Mouse (Mus musculus) ES-E14 (cell line): Measurements from ENCODE around the gene Arhgap35. TPM values are rescaled to one million over a fixed set of nuclear protein-coding genes. Genes with fewer than 3 reads are reported as not detected.

Experiments used
- DNase-seq: peaks from one replicate; pipeline ENCODE4 v3.0.0-alpha.2; 2013; ENCODE audit warnings: low read depth, low spot score
- H3K27ac ChIP-seq: 2 replicates; pipeline ENCODE4 v1.5.1; 2012; ENCODE audit warnings: low read depth, mild to moderate bottlenecking, low read length, moderate library complexity, mixed read lengths; ENCODE audit not compliant: poor library complexity, insufficient read depth, severe bottlenecking
- H3K36me3 ChIP-seq: 2 replicates; pipeline ENCODE4 v1.6.1; 2012; ENCODE audit warnings: mild to moderate bottlenecking, low read length, moderate library complexity, mixed read lengths; ENCODE audit not compliant: control insufficient read depth, poor library complexity, insufficient read depth, severe bottlenecking
- H3K4me1 ChIP-seq, 2 experiments: fragments of 150-350 bp in 1 of 2; sonication (generic) in 1 of 2; 2 replicates each; pipeline ENCODE4 v1.6.1; 2012; ENCODE audit warnings: low read length in 2 of 2, mild to moderate bottlenecking in 1 of 2, mixed read lengths in 1 of 2; ENCODE audit not compliant: control insufficient read depth in 2 of 2, insufficient read depth in 2 of 2, poor library complexity in 1 of 2
- H3K4me3 ChIP-seq, 2 experiments: fragments of 150-350 bp in 1 of 2; sonication (generic) in 1 of 2; 2 replicates each; pipeline ENCODE4 v1.5.1; 2012; ENCODE audit warnings: low read length in 2 of 2, low read depth in 1 of 2, mild to moderate bottlenecking in 1 of 2, mixed read lengths in 1 of 2; ENCODE audit not compliant: insufficient read depth in 1 of 2, poor library complexity in 1 of 2, severe bottlenecking in 1 of 2
- H3K9ac ChIP-seq: 2 replicates; pipeline ENCODE4 v1.6.1; 2012; ENCODE audit warnings: low read depth, mild to moderate bottlenecking, low read length, mixed read lengths; ENCODE audit not compliant: poor library complexity, insufficient read depth, severe bottlenecking
- H3K9me3 ChIP-seq: fragments of 150-350 bp; sonication (generic); 2 replicates; pipeline ENCODE4 v1.6.1; 2012; ENCODE audit warnings: low read depth, mild to moderate bottlenecking, low read length; ENCODE audit not compliant: control insufficient read depth, insufficient read depth
- CHD2 ChIP-seq: IDR thresholded peaks from 2 replicates; pipeline ENCODE4 v1.6.1; 2014; ENCODE audit warnings: mild to moderate bottlenecking, low read depth, low read length, inconsistent platforms
- HCFC1 ChIP-seq: IDR thresholded peaks from 2 replicates; pipeline ENCODE4 v1.6.1; 2012; ENCODE audit warnings: low read length, inconsistent platforms, borderline replicate concordance; ENCODE audit not compliant: insufficient read depth
- MAFK ChIP-seq: IDR thresholded peaks from 2 replicates; pipeline ENCODE4 v1.6.1; 2014; ENCODE audit warnings: mild to moderate bottlenecking, low read depth, low read length, inconsistent platforms; ENCODE audit not compliant: insufficient read depth
- ZC3H11A ChIP-seq: IDR thresholded peaks from 2 replicates; pipeline ENCODE4 v1.6.1; 2012; ENCODE audit warnings: low read depth, mild to moderate bottlenecking, inconsistent platforms, low read length, borderline replicate concordance
- ZNF384 ChIP-seq: IDR thresholded peaks from 2 replicates; pipeline ENCODE4 v1.6.1; 2012; ENCODE audit warnings: low read depth, low read length, inconsistent platforms
- in situ Hi-C, 2 experiments: fragments of 600-800 bp; cut with MboI; formaldehyde crosslinking; loops; one replicate each; pipeline ENCODE4 v1.15.1; 2025; ENCODE audit warnings: low sequenced_read_pairs in 2 of 2, inconsistent platforms in 1 of 2; ENCODE audit not compliant: unreplicated experiment in 2 of 2
- total RNA-seq: library from RNA; depleted of rRNA; stranded (reverse); fragments of 300-350 nt; gene quantifications from 2 replicates; pipeline ENCODE4 v1.2.3, GENCODE M21; 2012

Gene Arhgap35
- total RNA-seq, 1 experiment = 46.6 TPM

DNA sequence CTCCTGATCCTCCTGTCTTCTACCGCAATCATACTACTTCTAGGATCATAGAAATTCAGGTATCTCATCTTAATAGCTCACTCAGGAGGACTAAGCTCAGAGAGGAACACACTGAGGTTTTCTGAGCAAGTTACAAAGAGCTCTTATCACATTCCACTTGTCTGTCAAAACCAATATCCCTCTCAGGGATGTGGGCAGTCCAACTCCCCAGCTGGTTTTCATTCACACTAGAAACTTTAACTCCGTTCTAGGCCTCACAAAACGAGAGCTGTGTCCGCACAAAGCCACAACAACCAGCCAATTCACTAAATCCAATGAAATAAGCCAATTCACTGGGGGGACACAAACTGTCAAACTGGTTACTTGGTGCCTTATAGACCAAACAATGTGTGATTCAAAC, 57.5 kb downstream of the Arhgap35 start:
- no peak for DNase-seq
- no peaks in the 10 kb centered on the region for H3K4me1 ChIP-seq
- peaks cover 14% of the 10 kb centered on the region for H3K36me3 ChIP-seq
- in situ Hi-C loops = no loop called here
- no peak for TF ChIP-seq ZNF384
- TF ChIP-seq CHD2 = no peak
- H3K9ac ChIP-seq = no peak overlapping the region
- H3K9me3 ChIP-seq = no peaks in the 10 kb centered on the region
- no peak overlapping the region for H3K27ac ChIP-seq
- no peak overlapping the region for H3K4me3 ChIP-seq

DNA sequence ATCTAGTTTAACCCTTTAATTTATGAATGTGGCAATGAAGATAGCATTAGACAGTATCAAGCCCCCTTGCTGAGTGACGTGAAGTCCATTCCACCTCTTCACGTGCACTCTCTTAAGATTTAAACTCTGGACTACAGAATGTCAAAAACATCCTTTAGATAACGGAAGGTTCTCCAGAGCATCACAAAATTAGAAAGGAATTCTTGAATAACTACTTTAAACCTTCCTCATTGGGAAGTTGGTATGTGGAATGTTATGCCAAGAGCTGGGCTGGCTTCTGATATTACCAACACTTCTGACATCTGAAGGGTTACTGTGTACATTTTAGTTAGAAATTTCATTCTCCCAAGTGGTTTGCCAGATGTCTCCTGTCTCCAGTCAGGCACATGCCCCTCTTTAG, 60.6 kb downstream of the Arhgap35 start:
- Histone ChIP-seq H3K9me3 (no peaks in the 10 kb centered on the region), H3K4me1 (no peaks in the 10 kb centered on the region), H3K36me3 (peaks cover 4% of the 10 kb centered on the region; the same call in 1 of the 2 replicates), H3K4me3 (no peak overlapping the region), H3K9ac (no peak overlapping the region), H3K27ac (no peak overlapping the region)
- in situ Hi-C loops = no loop called here
- TF ChIP-seq ZNF384 (no peak), MAFK (no peak), ZC3H11A (no peak), CHD2 (no peak), HCFC1 (no peak)
- no peak for DNase-seq

DNA sequence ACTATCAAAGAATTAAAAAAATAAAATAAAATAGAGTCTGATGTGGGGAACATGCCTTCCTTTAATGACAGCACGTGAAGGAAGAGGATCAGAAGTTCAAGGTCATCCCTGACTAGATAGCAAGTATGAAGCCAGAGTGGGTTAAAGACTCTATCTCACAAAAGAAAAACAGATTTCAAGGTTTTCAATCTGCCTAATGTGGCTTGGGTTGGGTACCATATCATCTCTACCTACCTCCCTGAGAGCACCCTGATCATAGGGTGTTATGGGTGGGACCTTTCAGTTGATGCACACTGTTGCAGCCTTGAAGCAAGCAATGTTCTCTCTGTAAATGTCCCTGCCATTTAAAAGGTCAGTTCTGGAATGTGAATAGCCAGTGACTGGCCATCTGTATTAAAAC, 63.2 kb downstream of the Arhgap35 start:
- no peak for TF ChIP-seq CHD2
- TF ChIP-seq HCFC1 = no peak
- no peak for TF ChIP-seq ZNF384
- TF ChIP-seq ZC3H11A = no peak
- DNase-seq = no peak
- no peaks in the 10 kb centered on the region for H3K9me3 ChIP-seq
- H3K4me3 ChIP-seq = no peak overlapping the region
- no peak overlapping the region for H3K27ac ChIP-seq
- in situ Hi-C loops = no loop called here
- H3K9ac ChIP-seq = no peak overlapping the region
- no peaks in the 10 kb centered on the region for H3K4me1 ChIP-seq
- peaks cover 3% of the 10 kb centered on the region for H3K36me3 ChIP-seq

DNA sequence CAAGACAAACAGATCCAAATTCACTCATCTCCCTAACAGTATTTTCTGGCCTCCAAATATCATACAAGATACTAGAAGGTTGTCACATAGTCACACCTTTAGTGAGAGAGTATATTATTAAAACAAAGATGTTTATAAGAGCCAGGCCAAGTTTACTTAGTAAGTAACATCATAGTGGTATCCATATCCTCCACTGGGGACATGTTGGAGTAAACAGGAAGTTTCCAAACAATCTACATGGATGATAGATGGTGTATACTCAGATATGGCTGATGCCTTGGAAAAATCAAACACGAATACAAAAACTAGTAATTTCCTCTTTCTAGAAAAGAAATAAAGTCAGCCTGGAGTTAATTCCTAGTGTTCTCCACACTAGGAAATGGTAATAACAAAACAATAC, 65.5 kb downstream of the Arhgap35 start:
- Histone ChIP-seq H3K4me1 (no peaks in the 10 kb centered on the region), H3K27ac (no peak overlapping the region), H3K36me3 (peaks cover 5% of the 10 kb centered on the region), H3K9ac (no peak overlapping the region), H3K9me3 (no peaks in the 10 kb centered on the region), H3K4me3 (no peak overlapping the region)
- TF ChIP-seq ZC3H11A = no peak
- TF ChIP-seq HCFC1 = no peak
- no peak for TF ChIP-seq MAFK
- TF ChIP-seq CHD2 = no peak
- TF ChIP-seq ZNF384 = no peak
- no peak for DNase-seq
- in situ Hi-C loops = no loop called here

DNA sequence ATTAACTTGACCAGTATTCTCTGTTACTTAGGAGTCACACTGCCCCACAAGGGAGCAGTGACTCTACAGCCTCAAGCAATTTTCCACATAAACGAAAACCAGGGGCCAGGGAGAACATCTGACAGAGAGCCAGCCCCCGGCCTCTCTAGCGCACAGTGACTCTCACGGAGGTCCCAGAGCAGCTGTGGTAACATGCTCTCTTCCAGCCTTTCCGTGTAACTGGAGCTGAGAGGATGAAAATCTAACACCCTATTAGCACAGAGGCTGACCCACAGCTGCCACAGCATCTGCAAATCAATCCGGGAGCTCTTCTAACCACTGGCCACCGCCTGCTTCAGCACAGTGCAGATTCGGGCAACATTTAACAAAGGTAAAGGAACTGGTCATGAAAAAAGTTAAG, 70.0 kb downstream of the Arhgap35 start:
- no peak for DNase-seq
- Histone ChIP-seq H3K9me3 (no peaks in the 10 kb centered on the region), H3K4me1 (no peaks in the 10 kb centered on the region), H3K4me3 (no peak overlapping the region), H3K9ac (no peak overlapping the region; the same call in 1 of the 2 replicates), H3K36me3 (peaks cover 5% of the 10 kb centered on the region), H3K27ac (no peak overlapping the region)
- TF ChIP-seq MAFK = no peak
- no peak for TF ChIP-seq ZC3H11A
- no peak for TF ChIP-seq ZNF384
- no peak for TF ChIP-seq HCFC1
- TF ChIP-seq CHD2 = no peak
- in situ Hi-C loops = no loop called here
